Mouse (Mus musculus): Measurements from ENCODE around the gene Col1a1. TPM values are rescaled to one million over a fixed set of nuclear protein-coding genes. Genes with fewer than 3 reads are reported as not detected.

Gene Col1a1
- polyA plus RNA-seq (2015; fragmentation: Nextera tagmentation; extraction: Ambion mirVana): 2,066 and 2,076 TPM in 2 replicates

DNA sequence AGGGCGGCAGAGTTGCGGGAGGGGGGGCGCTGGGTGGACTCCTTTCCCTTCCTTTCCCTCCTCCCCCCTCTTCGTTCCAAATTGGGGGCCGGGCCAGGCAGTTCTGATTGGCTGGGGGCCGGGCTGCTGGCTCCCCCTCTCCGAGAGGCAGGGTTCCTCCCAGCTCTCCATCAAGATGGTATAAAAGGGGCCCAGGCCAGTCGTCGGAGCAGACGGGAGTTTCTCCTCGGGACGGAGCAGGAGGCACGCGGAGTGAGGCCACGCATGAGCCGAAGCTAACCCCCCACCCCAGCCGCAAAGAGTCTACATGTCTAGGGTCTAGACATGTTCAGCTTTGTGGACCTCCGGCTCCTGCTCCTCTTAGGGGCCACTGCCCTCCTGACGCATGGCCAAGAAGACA is at the start of gene Col1a1:
Gene Col1a1, plus strand, starts transcription at position 180 of the 400 bp plus-strand sequence.
- H3K36me3 ChIP-seq (ENCODE audit: control insufficient read depth, insufficient read depth, low read length): no peaks in the 10 kb centered on the region
- no peaks in the 10 kb centered on the region; the same call in 1 of the 2 replicates for H3K27me3 ChIP-seq (ENCODE audit: control insufficient read depth, insufficient read depth, low read length)
- peak; percentile 71 for ATAC-seq (ENCODE audit: insufficient read depth, low FRiP score)
- H3K27ac ChIP-seq (ENCODE audit: low read length): peak within 1 kb of the TSS; percentile 97
- peak within 1 kb of the TSS; percentile 70 for H3K4me2 ChIP-seq (ENCODE audit: low read depth, low read length)
- peak within 1 kb of the TSS; percentile 62 for H3K4me3 ChIP-seq (replicated peaks; ENCODE audit: low read length)
- 14% methylated on average over 19 of the region's 19 CpGs for WGBS
- H3K9ac ChIP-seq (ENCODE audit: low read length): peak within 1 kb of the TSS; percentile 86
- no peaks in the 10 kb centered on the region for H3K9me3 ChIP-seq (replicated peaks; ENCODE audit: control insufficient read depth, low read length)
- peaks cover 32% of the 10 kb centered on the region for H3K4me1 ChIP-seq (ENCODE audit: control insufficient read depth, insufficient read depth, low read length)

DNA sequence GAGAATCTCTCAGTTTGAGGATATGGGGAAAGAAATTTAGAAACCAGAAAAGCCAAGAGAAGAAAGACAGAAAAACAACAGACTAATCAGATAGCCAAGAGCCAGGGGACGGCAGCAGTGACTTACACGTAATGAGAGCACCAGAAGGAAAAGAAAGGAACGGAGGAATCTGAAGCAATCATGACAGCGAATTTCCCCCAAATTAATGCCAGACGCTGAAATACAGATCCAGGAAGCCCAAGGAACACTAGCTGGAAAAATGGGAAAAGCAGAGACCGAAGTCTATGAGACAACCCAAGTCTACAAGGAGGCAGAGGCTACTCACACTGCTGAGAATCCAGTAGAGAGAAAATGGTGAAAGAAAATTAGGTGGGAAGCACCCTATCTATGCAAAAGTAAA is 44.9 kb upstream of the Col1a1 start:
- 74% methylated on average over 6 of the region's 6 CpGs for WGBS
- Histone ChIP-seq H3K4me2 (ENCODE audit: low read depth, low read length) (no peak overlapping the region), H3K27ac (ENCODE audit: low read length) (no peak overlapping the region), H3K36me3 (ENCODE audit: control insufficient read depth, insufficient read depth, low read length) (no peaks in the 10 kb centered on the region), H3K4me3 (replicated peaks; ENCODE audit: low read length) (no peak overlapping the region), H3K9ac (ENCODE audit: low read length) (no peak overlapping the region), H3K27me3 (ENCODE audit: control insufficient read depth, insufficient read depth, low read length) (no peaks in the 10 kb centered on the region), H3K4me1 (ENCODE audit: control insufficient read depth, insufficient read depth, low read length) (peaks cover 4% of the 10 kb centered on the region), H3K9me3 (replicated peaks; ENCODE audit: control insufficient read depth, low read length) (no peaks in the 10 kb centered on the region)
- ATAC-seq (ENCODE audit: insufficient read depth, low FRiP score): no peak

DNA sequence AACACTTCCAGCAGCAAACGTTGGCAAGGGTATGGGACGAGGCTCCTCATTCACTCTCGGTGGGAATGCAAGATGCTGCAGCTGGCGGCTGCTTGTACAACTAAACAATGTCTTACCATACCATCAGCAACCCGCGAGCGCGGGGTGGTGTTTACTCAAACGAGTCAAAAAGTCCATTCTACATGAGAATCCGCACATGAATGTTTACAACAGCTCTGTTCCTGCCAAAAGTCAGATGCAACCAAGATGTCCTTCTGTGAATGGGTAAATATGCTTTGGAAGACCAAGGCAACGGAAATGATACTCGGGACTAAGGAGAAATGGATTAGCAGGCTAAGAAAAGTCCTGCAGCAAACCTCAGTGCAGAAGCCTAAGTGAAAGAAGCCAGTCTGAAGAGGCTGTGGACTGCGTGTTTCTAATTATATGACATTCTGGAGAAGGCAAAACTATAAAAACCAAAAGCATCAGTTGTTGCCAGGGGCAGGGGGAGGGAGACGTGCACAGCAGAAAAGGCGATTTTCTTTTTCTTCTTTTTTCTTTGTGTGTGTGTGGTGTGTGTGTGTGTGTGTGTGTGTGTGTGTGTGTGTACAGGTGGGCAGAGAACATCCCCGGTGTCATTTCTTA is 39.2 kb upstream of the Col1a1 start:
- 37% methylated on average over 16 of the region's 16 CpGs for WGBS
- Histone ChIP-seq H3K27ac (ENCODE audit: low read length) (peak overlapping the region; percentile 82), H3K9me3 (replicated peaks; ENCODE audit: control insufficient read depth, low read length) (no peaks in the 10 kb centered on the region), H3K4me2 (ENCODE audit: low read depth, low read length) (peak overlapping the region; percentile 33), H3K4me3 (replicated peaks; ENCODE audit: low read length) (peak overlapping the region; percentile 15), H3K36me3 (ENCODE audit: control insufficient read depth, insufficient read depth, low read length) (no peaks in the 10 kb centered on the region), H3K4me1 (ENCODE audit: control insufficient read depth, insufficient read depth, low read length) (peaks cover 12% of the 10 kb centered on the region), H3K27me3 (ENCODE audit: control insufficient read depth, insufficient read depth, low read length) (no peaks in the 10 kb centered on the region), H3K9ac (ENCODE audit: low read length) (no peak overlapping the region; the same call in none of the 2 replicates)
- peak; percentile 90 for ATAC-seq (ENCODE audit: insufficient read depth, low FRiP score)

DNA sequence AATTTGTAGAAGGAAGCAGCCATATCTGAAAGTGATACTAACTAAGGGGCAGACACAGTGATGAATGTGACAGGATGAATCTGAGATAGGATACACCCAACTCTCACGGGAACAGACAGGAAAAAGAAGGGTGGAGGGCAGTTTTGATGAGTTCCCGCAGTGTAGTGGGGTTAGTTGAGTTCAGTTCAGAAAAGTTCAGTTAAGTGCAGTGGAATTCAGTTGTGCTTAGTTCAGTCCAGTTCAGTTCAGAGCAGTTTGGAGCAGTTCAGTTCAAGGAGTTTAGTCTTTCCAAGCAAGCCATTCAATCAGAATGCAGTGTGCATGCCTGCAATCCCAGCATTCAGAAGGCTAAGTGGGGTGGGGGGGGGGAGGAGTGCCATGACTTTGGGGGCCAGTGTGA is 34.8 kb upstream of the Col1a1 start:
- Histone ChIP-seq H3K4me2 (ENCODE audit: low read depth, low read length) (no peak overlapping the region), H3K27ac (ENCODE audit: low read length) (no peak overlapping the region), H3K27me3 (ENCODE audit: control insufficient read depth, insufficient read depth, low read length) (no peaks in the 10 kb centered on the region), H3K9me3 (replicated peaks; ENCODE audit: control insufficient read depth, low read length) (no peaks in the 10 kb centered on the region), H3K4me3 (replicated peaks; ENCODE audit: low read length) (no peak overlapping the region), H3K36me3 (ENCODE audit: control insufficient read depth, insufficient read depth, low read length) (no peaks in the 10 kb centered on the region), H3K4me1 (ENCODE audit: control insufficient read depth, insufficient read depth, low read length) (peaks cover 7% of the 10 kb centered on the region), H3K9ac (ENCODE audit: low read length) (no peak overlapping the region)
- WGBS: 44% methylated on average over 2 of the region's 2 CpGs
- ATAC-seq (ENCODE audit: insufficient read depth, low FRiP score): no peak

DNA sequence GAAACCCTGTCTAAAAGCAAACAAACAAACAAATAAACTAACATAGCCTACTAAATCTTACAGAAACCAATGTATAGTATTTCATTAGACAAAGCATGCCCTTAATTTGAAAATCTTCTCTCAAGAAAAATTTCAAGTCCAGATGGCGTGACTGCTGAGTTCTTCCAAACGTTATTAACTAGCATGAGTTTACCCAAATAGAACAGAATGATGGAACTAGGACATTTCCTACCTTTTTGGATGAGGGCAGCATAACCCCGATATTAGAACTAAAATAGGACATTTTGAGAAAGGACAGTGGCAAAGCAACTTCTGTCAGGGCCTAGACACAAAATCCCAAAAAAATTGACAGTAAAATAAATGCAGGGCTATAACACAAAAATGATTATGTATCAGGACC is 31.7 kb upstream of the Col1a1 start:
- H3K4me2 ChIP-seq (ENCODE audit: low read depth, low read length): no peak overlapping the region
- no peaks in the 10 kb centered on the region for H3K9me3 ChIP-seq (replicated peaks; ENCODE audit: control insufficient read depth, low read length)
- H3K36me3 ChIP-seq (ENCODE audit: control insufficient read depth, insufficient read depth, low read length): no peaks in the 10 kb centered on the region
- H3K4me1 ChIP-seq (ENCODE audit: control insufficient read depth, insufficient read depth, low read length): no peaks in the 10 kb centered on the region
- ATAC-seq (ENCODE audit: insufficient read depth, low FRiP score): no peak
- no peak overlapping the region for H3K27ac ChIP-seq (ENCODE audit: low read length)
- H3K9ac ChIP-seq (ENCODE audit: low read length): no peak overlapping the region
- WGBS: 85% methylated on average over 3 of the region's 3 CpGs
- no peak overlapping the region for H3K4me3 ChIP-seq (replicated peaks; ENCODE audit: low read length)
- no peaks in the 10 kb centered on the region for H3K27me3 ChIP-seq (ENCODE audit: control insufficient read depth, insufficient read depth, low read length)

DNA sequence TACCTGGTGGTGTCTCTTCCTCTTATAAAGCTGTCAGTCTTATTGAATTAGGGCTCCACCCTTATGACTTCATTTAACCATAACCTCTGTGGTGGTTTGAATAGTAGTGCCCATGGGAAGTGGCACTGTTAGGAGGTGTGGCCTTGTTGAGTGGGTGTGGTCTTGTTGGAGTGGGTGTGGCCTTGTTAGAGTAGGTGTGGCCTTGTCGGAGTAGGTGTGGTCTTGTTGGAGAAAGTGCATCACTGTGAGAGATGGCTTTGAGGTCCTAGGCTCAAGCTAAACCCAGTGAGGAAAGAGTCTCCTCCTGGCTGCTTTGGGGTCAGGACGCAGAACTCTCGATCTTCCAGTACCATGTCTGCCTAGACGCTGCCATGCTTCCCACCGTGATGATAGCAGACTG is 25.1 kb upstream of the Col1a1 start:
- 88% methylated on average over 5 of the region's 5 CpGs for WGBS
- no peak for ATAC-seq (ENCODE audit: insufficient read depth, low FRiP score)
- Histone ChIP-seq H3K9me3 (replicated peaks; ENCODE audit: control insufficient read depth, low read length) (no peaks in the 10 kb centered on the region), H3K4me2 (ENCODE audit: low read depth, low read length) (no peak overlapping the region), H3K36me3 (ENCODE audit: control insufficient read depth, insufficient read depth, low read length) (no peaks in the 10 kb centered on the region), H3K4me1 (ENCODE audit: control insufficient read depth, insufficient read depth, low read length) (peaks cover 13% of the 10 kb centered on the region), H3K4me3 (replicated peaks; ENCODE audit: low read length) (no peak overlapping the region), H3K9ac (ENCODE audit: low read length) (no peak overlapping the region), H3K27ac (ENCODE audit: low read length) (no peak overlapping the region), H3K27me3 (ENCODE audit: control insufficient read depth, insufficient read depth, low read length) (no peaks in the 10 kb centered on the region)

DNA sequence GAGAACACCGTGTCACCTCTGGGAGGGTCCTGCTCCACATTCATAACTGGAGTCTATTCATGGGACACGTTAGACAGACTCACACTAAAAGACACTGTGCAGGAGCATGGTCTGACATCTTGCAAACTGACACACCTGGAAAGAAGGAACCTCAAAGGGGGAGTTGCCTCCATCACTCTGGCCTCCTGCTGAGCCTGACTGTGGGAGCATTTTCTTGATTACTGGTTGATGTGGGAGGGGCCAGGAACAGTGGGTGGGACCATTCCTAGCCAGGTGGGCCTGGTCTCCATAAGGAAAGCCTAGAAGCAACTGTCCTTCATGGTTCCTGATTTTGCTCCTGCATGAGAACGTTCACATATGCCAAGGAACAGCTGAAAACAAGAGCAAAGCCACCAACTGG is 23.5 kb upstream of the Col1a1 start:
- no peak overlapping the region for H3K9ac ChIP-seq (ENCODE audit: low read length)
- H3K9me3 ChIP-seq (replicated peaks; ENCODE audit: control insufficient read depth, low read length): no peaks in the 10 kb centered on the region
- 72% methylated on average over 3 of the region's 3 CpGs for WGBS
- no peak overlapping the region for H3K27ac ChIP-seq (ENCODE audit: low read length)
- no peak overlapping the region for H3K4me2 ChIP-seq (ENCODE audit: low read depth, low read length)
- no peaks in the 10 kb centered on the region for H3K27me3 ChIP-seq (ENCODE audit: control insufficient read depth, insufficient read depth, low read length)
- H3K4me1 ChIP-seq (ENCODE audit: control insufficient read depth, insufficient read depth, low read length): peaks cover 21% of the 10 kb centered on the region
- no peaks in the 10 kb centered on the region for H3K36me3 ChIP-seq (ENCODE audit: control insufficient read depth, insufficient read depth, low read length)
- H3K4me3 ChIP-seq (replicated peaks; ENCODE audit: low read length): no peak overlapping the region
- ATAC-seq (ENCODE audit: insufficient read depth, low FRiP score): no peak

DNA sequence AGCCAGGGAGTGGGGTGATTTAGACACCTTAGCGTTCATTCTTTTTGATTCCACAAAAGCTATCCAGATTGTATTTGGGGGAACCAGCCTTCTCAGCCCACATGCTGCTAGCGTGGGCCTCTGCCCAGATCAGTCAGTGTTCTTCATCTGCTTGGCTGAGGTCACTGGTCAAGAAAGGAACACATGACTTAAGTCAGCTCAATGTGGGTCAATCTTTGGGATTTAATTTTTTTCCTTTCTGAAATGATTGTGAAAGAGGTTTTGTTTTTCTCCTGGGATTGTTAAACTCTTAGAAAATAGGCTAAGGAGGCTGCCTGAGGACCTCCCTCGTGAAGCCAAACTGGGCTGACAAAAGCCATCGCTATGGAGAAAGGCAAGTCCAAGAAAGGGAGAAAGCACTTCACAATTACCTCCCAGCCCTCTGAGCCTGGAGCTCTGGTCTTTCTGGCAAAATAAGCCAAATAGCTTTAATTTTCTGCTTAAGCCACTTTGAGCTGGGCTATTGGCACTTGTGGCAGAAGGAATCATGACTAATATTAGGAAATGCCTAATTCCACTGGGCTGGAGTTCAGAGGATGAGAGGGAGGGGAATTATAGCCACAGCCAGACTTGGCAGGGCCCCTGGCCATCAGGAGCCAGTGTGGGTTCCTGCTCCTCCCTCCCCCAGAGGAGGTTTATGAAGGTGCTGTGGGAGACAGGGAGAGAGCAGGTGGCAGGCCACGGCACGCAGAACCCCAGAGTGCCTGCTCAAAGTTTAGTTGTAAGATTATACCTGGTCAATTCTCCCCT is 22.5 kb upstream of the Col1a1 start:
- 58% methylated on average over 6 of the region's 6 CpGs for WGBS

DNA sequence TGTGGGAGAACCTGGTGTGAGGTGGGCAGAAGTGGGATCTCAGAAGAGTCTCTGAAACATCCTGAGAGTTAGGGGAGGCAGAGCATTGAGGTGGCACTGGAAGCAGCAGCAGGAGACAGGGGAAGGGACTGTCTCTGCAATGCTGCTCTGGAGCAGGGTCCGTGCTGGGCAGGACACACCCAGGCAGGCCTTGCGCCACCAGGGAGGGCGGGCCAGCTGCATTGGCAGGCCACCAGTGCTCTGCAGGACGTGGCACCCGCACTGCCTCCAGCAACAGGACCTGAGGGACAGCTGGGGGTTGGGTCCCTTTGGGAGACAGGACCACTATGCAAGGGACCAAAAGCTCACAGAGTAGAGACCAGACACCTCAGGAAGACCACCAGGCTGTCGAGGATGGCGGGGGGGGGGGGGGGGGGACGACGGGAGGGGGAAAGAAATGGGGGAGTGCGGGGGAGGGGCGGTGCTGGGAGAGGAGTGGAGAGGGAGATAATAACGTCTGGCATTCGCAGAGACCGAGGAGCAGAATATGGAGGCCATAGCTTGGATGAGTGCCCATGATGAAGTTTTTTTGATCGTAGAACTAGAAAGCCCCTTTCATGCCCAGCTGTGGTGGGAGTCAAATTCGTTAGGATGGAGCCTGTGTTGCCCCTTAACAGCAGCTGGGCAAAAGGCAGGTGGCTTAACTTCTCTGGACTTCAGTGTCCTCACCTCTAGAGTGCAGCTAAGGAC is 20.2 kb upstream of the Col1a1 start:
- Histone ChIP-seq H3K36me3 (ENCODE audit: control insufficient read depth, insufficient read depth, low read length) (no peaks in the 10 kb centered on the region), H3K4me2 (ENCODE audit: low read depth, low read length) (no peak overlapping the region), H3K9ac (ENCODE audit: low read length) (0 out of 2 replicates have a peak overlapping the region, but pooled peaks have one; percentile 6), H3K4me1 (ENCODE audit: control insufficient read depth, insufficient read depth, low read length) (peaks cover 21% of the 10 kb centered on the region), H3K9me3 (replicated peaks; ENCODE audit: control insufficient read depth, low read length) (no peaks in the 10 kb centered on the region), H3K27me3 (ENCODE audit: control insufficient read depth, insufficient read depth, low read length) (no peaks in the 10 kb centered on the region), H3K27ac (ENCODE audit: low read length) (peak overlapping the region; percentile 74), H3K4me3 (replicated peaks; ENCODE audit: low read length) (no peak overlapping the region)
- no peak; the same call in 1 of the 2 replicates for ATAC-seq (ENCODE audit: insufficient read depth, low FRiP score)
- 25% methylated on average over 12 of the region's 16 CpGs for WGBS

More for the DNA sequence above, 22.5 kb upstream of the Col1a1 start:
- no peaks in the 10 kb centered on the region for H3K27me3 ChIP-seq (ENCODE audit: control insufficient read depth, insufficient read depth, low read length)
- H3K9me3 ChIP-seq (replicated peaks; ENCODE audit: control insufficient read depth, low read length): no peaks in the 10 kb centered on the region
- H3K36me3 ChIP-seq (ENCODE audit: control insufficient read depth, insufficient read depth, low read length): no peaks in the 10 kb centered on the region
- H3K4me3 ChIP-seq (replicated peaks; ENCODE audit: low read length): no peak overlapping the region
- no peak overlapping the region for H3K9ac ChIP-seq (ENCODE audit: low read length)
- no peak for ATAC-seq (ENCODE audit: insufficient read depth, low FRiP score)
- no peak overlapping the region for H3K4me2 ChIP-seq (ENCODE audit: low read depth, low read length)
- H3K27ac ChIP-seq (ENCODE audit: low read length): peak overlapping the region; percentile 23; the same call in 1 of the 2 replicates
- peaks cover 21% of the 10 kb centered on the region for H3K4me1 ChIP-seq (ENCODE audit: control insufficient read depth, insufficient read depth, low read length)
